Mouse (Mus musculus): ENCODE measurements at regions not wholly inside any gene's neighbourhood (a gene's known extent, or its start where the extent isn't known, plus 50 kb on each side); places are given as distances from the start of the nearest gene placed in this dataset.

- TF ChIP-seq CTCF (IDR thresholded peaks at IDR 0.05) (peak; percentile 48), EP300 (IDR thresholded peaks at IDR 0.05; ENCODE audit: insufficient read depth, low read depth, low read length) (no peak), POLR2A (IDR thresholded peaks at IDR 0.05; ENCODE audit: insufficient read depth, low read depth, low read length) (no peak)
Observed at GRCm38 (mm10) chr5:37904683-37905352, 80.4 kb upstream of the Msx1 start.

Measured in heart, adult 2 months (tissue).